Mouse (Mus musculus): ENCODE results near the gene Acin1. TPM values are rescaled to one million over a fixed set of nuclear protein-coding genes. Genes with fewer than 3 reads are reported as not detected.

Acin1 gene
- polyA plus RNA-seq, 1 experiment from 2014 or later: 38.0 TPM

DNA sequence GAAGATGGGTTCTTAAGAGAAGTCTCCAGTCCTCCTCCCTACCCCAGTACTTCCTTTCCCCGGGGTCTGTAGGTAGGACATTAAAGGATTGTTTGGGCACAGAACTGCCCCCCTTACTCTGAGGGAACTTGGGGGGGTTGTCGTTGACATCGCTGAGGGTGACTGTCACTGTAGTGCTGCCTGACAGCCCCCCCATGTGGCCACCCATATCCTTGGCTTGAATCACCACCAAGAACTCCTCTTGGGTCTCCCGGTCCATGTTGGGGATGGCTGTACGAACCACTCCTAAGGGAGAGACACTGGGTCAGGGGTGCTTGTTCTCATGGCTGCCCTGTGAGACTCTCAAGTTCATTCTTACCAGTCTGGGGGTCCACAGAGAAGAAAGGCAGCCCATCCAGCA, 48.5 kb downstream of the Acin1 start:
- Histone ChIP-seq H3K36me3 (replicated peaks; ENCODE audit: insufficient read depth, low read length) (peaks cover 12% of the 10 kb centered on the region), H3K27me3 (ENCODE audit: insufficient read depth, low read length) (0 out of 2 replicates have a peak, but pooled peaks cover 5% of the 10 kb centered on the region), H3K4me1 (ENCODE audit: insufficient read depth) (peaks cover 3% of the 10 kb centered on the region), H3K27ac (ENCODE audit: low read depth) (no peak overlapping the region), H3K9me3 (ENCODE audit: low read length) (no peaks in the 10 kb centered on the region), H3K9ac (replicated peaks) (no peak overlapping the region), H3K4me3 (ENCODE audit: low read depth, low read length) (no peak overlapping the region), H3K4me2 (ENCODE audit: low read depth, low read length) (no peak overlapping the region)
- WGBS (ENCODE audit: insufficient replicate concordance): 61% methylated on average over 5 of the region's 5 CpGs
- DNase-seq (no peak), ATAC-seq (no peak)
- TF ChIP-seq CTCF (IDR thresholded peaks at IDR 0.05; ENCODE audit: low read depth) (peak; percentile 21; the same call in 1 of the 2 replicates), EP300 (IDR thresholded peaks at IDR 0.05; ENCODE audit: low read depth) (no peak)

DNA sequence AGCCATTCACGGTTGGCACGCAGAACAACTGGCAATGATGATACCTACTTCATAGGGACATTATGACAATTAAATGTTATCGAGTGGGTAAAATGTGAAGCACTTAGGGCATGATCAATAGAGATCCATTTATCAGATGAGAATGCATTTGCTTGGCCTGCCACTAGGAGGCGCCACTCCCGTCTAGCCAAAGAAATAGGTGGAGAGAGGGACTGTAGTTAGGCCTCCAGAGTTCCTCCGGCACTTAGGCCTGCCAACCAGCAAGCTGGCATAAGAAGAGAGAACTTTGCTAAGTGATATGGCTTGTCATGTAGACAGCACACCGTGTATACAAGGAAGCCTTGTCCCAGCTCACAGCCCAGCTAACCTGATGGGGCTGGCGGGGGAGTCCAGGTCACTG, 49.8 kb downstream of the Acin1 start:
- TF ChIP-seq CTCF (IDR thresholded peaks at IDR 0.05; ENCODE audit: low read depth) (peak; percentile 94), EP300 (IDR thresholded peaks at IDR 0.05; ENCODE audit: low read depth) (no peak)
- 50% methylated on average over 8 of the region's 8 CpGs for WGBS (ENCODE audit: insufficient replicate concordance)
- H3K9me3 ChIP-seq (ENCODE audit: low read length): no peaks in the 10 kb centered on the region
- no peak overlapping the region for H3K27ac ChIP-seq (ENCODE audit: low read depth)
- ATAC-seq: no peak
- no peak overlapping the region for H3K4me2 ChIP-seq (ENCODE audit: low read depth, low read length)
- H3K27me3 ChIP-seq (ENCODE audit: insufficient read depth, low read length): 0 out of 2 replicates have a peak, but pooled peaks cover 5% of the 10 kb centered on the region
- peaks cover 3% of the 10 kb centered on the region for H3K4me1 ChIP-seq (ENCODE audit: insufficient read depth)
- no peak overlapping the region for H3K4me3 ChIP-seq (ENCODE audit: low read depth, low read length)
- DNase-seq: peak; percentile 71
- no peak overlapping the region for H3K9ac ChIP-seq (replicated peaks)
- H3K36me3 ChIP-seq (replicated peaks; ENCODE audit: insufficient read depth, low read length): peaks cover under 1% of the 10 kb centered on the region; the same call in 1 of the 2 replicates

DNA sequence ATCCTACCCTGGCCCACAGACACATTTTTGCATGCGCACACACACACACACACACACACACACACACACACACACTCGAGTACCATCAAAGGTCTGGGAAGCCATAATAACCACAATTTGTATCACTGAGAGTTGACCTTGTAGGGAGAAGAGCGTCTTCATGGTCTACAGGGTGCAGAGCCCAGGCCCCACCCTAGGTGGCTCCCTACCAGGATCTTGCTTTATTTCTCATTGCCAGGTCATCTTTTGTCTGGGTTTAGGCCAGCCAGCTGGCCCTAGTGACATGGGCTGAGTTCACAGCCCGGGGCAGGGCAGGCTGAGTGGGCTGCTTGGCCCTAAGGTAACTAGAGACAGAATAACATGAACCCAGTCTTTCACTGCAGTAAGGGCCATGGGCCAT, 52.5 kb downstream of the Acin1 start:
- Histone ChIP-seq H3K9ac (replicated peaks) (no peak overlapping the region), H3K4me3 (ENCODE audit: low read depth, low read length) (no peak overlapping the region), H3K9me3 (ENCODE audit: low read length) (no peaks in the 10 kb centered on the region), H3K27me3 (ENCODE audit: insufficient read depth, low read length) (no peaks in the 10 kb centered on the region), H3K4me1 (ENCODE audit: insufficient read depth) (no peaks in the 10 kb centered on the region), H3K27ac (ENCODE audit: low read depth) (no peak overlapping the region), H3K4me2 (ENCODE audit: low read depth, low read length) (no peak overlapping the region), H3K36me3 (replicated peaks; ENCODE audit: insufficient read depth, low read length) (peaks cover 2% of the 10 kb centered on the region; the same call in 1 of the 2 replicates)
- no peak for DNase-seq
- TF ChIP-seq EP300 (IDR thresholded peaks at IDR 0.05; ENCODE audit: low read depth) (no peak), CTCF (IDR thresholded peaks at IDR 0.05; ENCODE audit: low read depth) (peak; percentile 37)
- 77% methylated on average over 4 of the region's 4 CpGs for WGBS (ENCODE audit: insufficient replicate concordance)
- ATAC-seq: no peak

DNA sequence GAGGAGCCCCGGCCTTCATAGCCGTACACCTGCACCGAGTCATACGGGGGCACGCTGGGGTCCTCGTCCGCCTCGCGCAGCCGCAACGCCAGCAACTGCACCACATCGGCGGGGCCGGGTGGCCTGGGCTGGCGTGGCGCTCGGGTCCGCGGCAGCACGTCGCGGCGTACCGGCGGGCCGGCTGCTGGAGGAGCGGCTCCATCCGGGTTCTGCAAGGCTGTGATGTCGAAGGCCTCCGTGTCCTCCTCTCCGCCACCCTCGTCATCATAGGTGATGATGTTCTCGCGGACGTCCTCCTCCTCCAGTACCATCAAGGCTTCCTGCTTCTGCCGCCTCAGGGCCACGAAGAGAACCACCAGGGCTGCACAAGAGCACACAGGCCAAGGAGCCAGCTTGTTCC, 54.5 kb downstream of the Acin1 start:
- Histone ChIP-seq H3K36me3 (replicated peaks; ENCODE audit: insufficient read depth, low read length) (peaks cover 2% of the 10 kb centered on the region; the same call in 1 of the 2 replicates), H3K27me3 (ENCODE audit: insufficient read depth, low read length) (no peaks in the 10 kb centered on the region), H3K4me1 (ENCODE audit: insufficient read depth) (no peaks in the 10 kb centered on the region), H3K9me3 (ENCODE audit: low read length) (no peaks in the 10 kb centered on the region), H3K9ac (replicated peaks) (no peak overlapping the region), H3K4me2 (ENCODE audit: low read depth, low read length) (no peak overlapping the region), H3K27ac (ENCODE audit: low read depth) (no peak overlapping the region), H3K4me3 (ENCODE audit: low read depth, low read length) (no peak overlapping the region)
- no peak for DNase-seq
- TF ChIP-seq CTCF (IDR thresholded peaks at IDR 0.05; ENCODE audit: low read depth) (no peak), EP300 (IDR thresholded peaks at IDR 0.05; ENCODE audit: low read depth) (no peak)
- 94% methylated on average over 28 of the region's 37 CpGs for WGBS (ENCODE audit: insufficient replicate concordance)
- ATAC-seq: no peak

GRCm38 (mm10) chr14:54631240-54631599, 55.5 kb downstream of the Acin1 start:
- H3K9ac ChIP-seq (replicated peaks): no peak overlapping the region
- H3K4me2 ChIP-seq (ENCODE audit: low read depth, low read length): no peak overlapping the region
- H3K27ac ChIP-seq (ENCODE audit: low read depth): no peak overlapping the region
- H3K27me3 ChIP-seq (ENCODE audit: insufficient read depth, low read length): no peaks in the 10 kb centered on the region
- WGBS (ENCODE audit: insufficient replicate concordance): 78% methylated on average over 4 of the region's 4 CpGs
- H3K9me3 ChIP-seq (ENCODE audit: low read length): no peaks in the 10 kb centered on the region
- DNase-seq (no peak), ATAC-seq (no peak)
- no peaks in the 10 kb centered on the region for H3K4me1 ChIP-seq (ENCODE audit: insufficient read depth)
- TF ChIP-seq EP300 (IDR thresholded peaks at IDR 0.05; ENCODE audit: low read depth): no peak
- no peak for TF ChIP-seq CTCF (IDR thresholded peaks at IDR 0.05; ENCODE audit: low read depth)
- H3K4me3 ChIP-seq (ENCODE audit: low read depth, low read length): no peak overlapping the region
- H3K36me3 ChIP-seq (replicated peaks; ENCODE audit: insufficient read depth, low read length): peaks cover 2% of the 10 kb centered on the region; the same call in 1 of the 2 replicates

DNA sequence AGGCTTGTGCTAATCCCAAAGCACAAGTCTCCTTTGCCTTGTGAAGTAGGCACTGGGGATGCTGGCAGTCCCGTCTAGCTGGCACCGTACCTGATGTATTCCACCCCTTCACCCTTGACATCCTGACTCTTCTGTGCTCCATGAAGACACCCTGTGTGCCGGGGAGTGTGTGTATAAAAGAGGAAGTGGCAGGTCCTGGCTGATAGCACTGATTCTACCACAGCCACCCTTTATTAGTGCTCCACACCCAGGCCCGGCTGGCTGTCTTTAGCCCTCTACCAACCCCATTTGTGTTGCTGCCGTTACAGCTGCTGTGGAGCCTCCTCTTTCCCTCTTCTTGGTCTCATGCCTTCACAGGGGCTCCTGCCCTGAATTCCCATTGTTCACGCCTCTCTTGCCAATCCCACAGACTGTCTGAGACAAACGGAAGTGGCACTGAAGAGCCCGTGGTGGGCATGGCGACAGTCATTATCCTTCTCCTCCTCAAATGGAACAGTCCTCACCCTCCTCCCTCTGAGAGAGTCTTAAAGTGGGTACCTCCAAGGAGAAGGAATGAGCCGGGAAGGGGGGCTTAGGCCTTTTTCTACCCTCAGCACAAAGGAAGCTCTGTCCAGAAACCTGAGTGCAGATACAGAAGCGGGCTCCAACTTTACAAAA, 56.0 kb downstream of the Acin1 start:
- WGBS (ENCODE audit: insufficient replicate concordance): 58% methylated on average over 11 of the region's 11 CpGs
- H3K4me1 ChIP-seq (ENCODE audit: insufficient read depth): no peaks in the 10 kb centered on the region

More for the DNA sequence above, 56.0 kb downstream of the Acin1 start:
- Histone ChIP-seq H3K9ac (replicated peaks) (no peak overlapping the region), H3K9me3 (ENCODE audit: low read length) (no peaks in the 10 kb centered on the region), H3K36me3 (replicated peaks; ENCODE audit: insufficient read depth, low read length) (peaks cover 2% of the 10 kb centered on the region; the same call in 1 of the 2 replicates), H3K4me2 (ENCODE audit: low read depth, low read length) (no peak overlapping the region), H3K27ac (ENCODE audit: low read depth) (no peak overlapping the region), H3K27me3 (ENCODE audit: insufficient read depth, low read length) (no peaks in the 10 kb centered on the region), H3K4me3 (ENCODE audit: low read depth, low read length) (no peak overlapping the region)
- DNase-seq (no peak), ATAC-seq (no peak)
- no peak for TF ChIP-seq CTCF (IDR thresholded peaks at IDR 0.05; ENCODE audit: low read depth)
- TF ChIP-seq EP300 (IDR thresholded peaks at IDR 0.05; ENCODE audit: low read depth): no peak
